Mouse (Mus musculus) liver, postnatal 0 days (tissue): ENCODE measurements around the gene Mettl7b.

Experiments used
- CTCF ChIP-seq: sonication (generic); IDR thresholded peaks from 2 replicates; pipeline ENCODE4 v1.5.1; 2016; ENCODE audit warnings: antibody characterized with exemption, low read depth
- EP300 ChIP-seq: IDR thresholded peaks from 2 replicates; pipeline ENCODE4 v1.6.1; 2016; ENCODE audit warnings: antibody characterized with exemption, low read depth, mild to moderate bottlenecking

DNA sequence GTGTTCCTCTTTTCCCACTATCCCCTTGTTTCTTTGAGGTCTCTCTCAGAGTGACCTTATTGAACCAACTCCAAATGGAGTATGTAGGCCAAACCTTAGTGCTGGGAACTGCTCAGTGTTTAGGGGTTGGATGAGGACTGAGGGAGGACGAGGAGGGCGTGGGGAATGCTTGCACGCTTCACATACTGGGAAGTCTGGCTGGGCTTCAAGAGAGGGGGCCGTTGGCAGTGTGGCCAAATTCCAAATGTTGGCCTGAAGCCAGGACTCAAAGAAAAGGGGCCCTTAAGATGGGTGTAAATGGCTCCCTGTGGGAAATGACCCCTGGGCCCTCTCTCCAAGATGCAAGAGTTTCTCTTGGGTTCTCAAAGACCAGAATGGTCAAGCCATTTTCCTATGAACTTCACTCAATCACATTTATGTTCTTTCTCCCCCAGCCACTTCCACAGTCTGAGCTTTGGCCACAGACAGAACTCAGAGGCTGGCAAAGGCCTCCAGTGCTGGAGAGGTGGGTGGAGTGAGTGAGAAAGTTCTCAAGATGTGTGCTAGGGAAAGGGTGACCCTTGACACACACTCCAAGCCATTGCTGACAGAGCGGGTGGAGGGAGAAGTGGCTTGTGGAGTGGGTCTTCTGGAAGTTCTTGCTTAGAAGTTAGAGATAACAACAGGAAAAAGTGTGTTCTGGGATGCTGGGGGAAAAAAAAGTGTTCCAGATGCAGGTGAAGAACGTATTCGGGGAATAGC, 31.0 kb downstream of the Mettl7b start:
- TF ChIP-seq CTCF (no peak), EP300 (no peak)
